Mouse (Mus musculus): ENCODE measurements around the gene Pycard.
"Not testable (repeated sequence)": the region's sequence is repeated elsewhere in the genome, so short reads cannot be mapped to it uniquely, and the experiment has no call there.

Gene Pycard

DNA sequence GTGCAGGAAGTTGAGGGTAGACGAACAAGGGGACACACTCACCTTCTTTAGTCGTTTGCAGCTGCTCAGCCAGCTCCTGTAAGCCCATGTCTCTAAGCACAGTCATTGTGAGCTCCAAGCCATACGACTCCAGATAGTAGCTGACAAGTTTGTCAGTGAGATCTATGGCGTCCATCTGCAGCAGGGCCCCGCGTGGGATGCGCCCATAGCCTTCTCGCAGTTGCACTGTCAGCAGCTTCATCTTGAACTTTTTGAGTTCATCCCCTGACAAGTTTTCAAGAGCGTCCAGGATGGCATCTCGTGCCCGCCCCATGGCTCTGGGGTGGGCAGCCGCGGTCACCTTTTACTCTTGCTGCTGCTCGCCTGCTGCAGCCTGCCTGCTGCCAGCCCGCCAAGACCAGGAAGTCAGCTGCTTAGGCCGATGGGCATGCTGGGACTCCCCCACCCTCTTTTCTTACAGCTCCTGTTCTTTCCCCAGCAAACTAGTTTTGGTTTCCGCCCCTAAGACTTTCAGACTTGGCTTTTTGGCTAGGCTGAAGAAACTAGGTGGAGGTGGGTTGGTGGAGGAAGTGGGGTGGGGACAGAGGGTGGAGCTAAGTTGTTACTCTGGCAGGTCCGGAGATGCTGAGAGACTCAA is at the start of gene Pycard:
Gene Pycard (minus strand): TSS at position 527 of the 637 bp plus-strand sequence.
- peak; percentile 95 for DNase-seq (ENCODE audit: low read depth, low spot score)

DNA sequence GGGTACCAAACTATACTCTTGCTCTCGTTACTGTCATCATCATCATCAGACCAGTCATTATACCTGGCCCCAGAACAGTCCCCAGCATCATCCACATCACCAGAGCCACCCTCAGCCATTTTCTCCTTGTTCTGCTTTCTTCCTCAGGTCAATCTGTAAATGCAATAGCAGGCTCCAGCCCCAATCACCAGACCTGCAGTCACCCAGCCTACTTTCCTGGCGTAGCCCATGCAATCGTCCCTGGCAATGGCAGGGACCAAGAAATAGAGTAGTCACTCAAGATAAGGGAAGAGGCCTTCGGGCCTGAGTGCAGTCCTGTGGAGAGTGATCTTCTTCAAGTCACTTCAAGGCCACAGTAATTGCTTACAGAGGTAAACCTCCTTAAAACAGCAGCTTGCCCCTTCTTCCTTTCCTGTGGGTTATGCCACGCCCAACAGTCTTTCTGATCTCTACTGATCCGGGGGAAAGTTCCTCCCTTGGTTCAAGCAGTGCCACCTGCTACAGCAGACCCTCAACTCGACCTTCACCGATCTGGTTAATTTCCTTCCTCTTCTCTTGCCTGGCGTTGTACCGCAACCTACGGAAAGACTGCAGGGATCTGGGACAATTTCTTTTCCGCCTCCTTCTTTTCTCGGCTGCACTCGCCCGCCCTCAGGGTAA is 48.6 kb upstream of the Pycard start:
- DNase-seq (ENCODE audit: low read depth, low spot score), result not testable (repeated sequence)

- DNase-seq (ENCODE audit: low read depth, low spot score), result no peak
Observed at GRCm38 (mm10) chr7:128033616-128034015, 39.9 kb upstream of the Pycard start.

GRCm38 (mm10) chr7:128032989-128033293 is 39.3 kb upstream of the Pycard start:
- DNase-seq (ENCODE audit: low read depth, low spot score), result no peak

DNA sequence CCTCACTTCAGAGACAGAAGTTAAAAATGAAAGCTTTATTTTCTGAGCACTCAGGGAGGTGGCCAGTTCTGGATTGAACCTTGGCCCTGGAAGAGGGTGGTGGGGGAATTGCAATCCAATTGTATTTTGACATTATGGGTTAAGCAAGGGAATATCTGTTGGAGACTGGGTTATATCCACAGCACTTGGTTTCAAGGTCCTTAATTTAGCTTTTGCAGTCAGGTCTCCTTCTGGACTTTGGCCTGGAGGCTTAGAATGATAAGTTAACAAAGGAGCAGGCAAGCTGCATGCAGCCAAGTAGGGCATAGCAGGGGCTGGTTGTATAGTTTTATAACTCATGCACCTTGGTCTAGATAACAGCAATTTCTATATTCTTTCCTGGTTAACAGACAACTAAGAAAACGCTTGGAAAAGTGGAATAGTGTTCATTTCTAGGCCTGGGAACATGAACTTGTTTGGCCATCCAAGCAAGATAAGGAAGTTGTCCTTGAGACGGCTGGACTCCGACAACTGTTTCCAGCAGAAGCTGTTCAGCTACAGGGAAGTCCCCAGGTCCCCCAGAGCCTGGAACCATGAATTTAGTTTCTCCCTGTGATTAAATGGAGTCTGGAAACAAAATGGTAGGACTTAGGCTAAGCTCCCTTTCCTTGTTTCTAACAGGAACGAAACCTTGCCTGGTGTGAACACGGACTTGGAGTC is 38.8 kb upstream of the Pycard start:
- DNase-seq (ENCODE audit: low read depth, low spot score), result no peak

GRCm38 (mm10) chr7:128031403-128031976 is 37.8 kb upstream of the Pycard start:
- DNase-seq (ENCODE audit: low read depth, low spot score), result peak; percentile 94

GRCm38 (mm10) chr7:128025381-128025780 is 31.7 kb upstream of the Pycard start:
- DNase-seq (ENCODE audit: low read depth, low spot score), result no peak

DNA sequence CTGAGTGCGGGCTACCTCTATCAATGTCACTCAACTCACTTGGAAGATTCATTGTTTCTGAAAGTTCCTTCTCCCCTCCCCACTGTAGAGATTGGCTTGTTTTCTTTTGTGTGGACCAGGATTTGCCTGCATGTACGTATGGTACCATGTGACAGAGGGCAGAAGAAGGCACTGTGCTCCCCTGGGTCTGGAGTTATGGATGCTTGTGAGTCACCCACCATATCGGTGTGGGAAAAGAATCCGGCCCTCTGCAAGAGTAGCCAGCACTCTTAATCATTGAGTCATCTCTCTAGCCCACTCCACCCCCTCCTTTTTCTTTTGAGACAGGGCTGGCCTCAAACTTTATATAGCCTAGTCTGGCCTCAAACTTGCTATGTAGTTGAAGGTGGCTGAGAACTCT is 31.3 kb upstream of the Pycard start:
- no peak for DNase-seq (ENCODE audit: low read depth, low spot score)

DNA sequence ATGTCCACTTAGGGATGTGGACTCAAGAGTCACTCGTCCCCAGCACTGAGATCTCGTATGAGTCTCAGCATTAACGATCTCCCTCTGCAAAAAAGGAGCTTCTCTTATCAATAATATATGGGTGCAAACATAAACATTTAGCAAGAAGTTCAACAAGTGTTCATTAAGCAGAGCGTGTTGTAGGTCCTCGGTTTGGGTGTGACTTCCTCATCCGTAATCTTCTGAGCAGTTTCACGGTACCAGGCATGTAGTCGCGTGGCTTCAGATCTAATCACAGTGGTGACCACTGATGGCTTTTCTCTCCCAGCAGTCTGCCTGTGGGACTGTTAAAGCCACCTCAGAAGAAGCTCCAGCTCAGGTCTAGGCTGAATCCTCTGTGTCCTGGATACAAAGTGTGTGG is 30.7 kb upstream of the Pycard start:
- DNase-seq (ENCODE audit: low read depth, low spot score), result no peak

GRCm38 (mm10) chr7:128023565-128023964 is 29.9 kb upstream of the Pycard start:
- no peak for DNase-seq (ENCODE audit: low read depth, low spot score)

- DNase-seq (ENCODE audit: low read depth, low spot score), result peak; percentile 81
Observed at GRCm38 (mm10) chr7:128022974-128023373, 29.3 kb upstream of the Pycard start.

- DNase-seq (ENCODE audit: low read depth, low spot score), result no peak
Observed at GRCm38 (mm10) chr7:128019187-128019586, 25.5 kb upstream of the Pycard start.

GRCm38 (mm10) chr7:128018275-128018674 is 24.6 kb upstream of the Pycard start:
- no peak for DNase-seq (ENCODE audit: low read depth, low spot score)

GRCm38 (mm10) chr7:128016650-128017049 is 23.0 kb upstream of the Pycard start:
- no peak for DNase-seq (ENCODE audit: low read depth, low spot score)

DNA sequence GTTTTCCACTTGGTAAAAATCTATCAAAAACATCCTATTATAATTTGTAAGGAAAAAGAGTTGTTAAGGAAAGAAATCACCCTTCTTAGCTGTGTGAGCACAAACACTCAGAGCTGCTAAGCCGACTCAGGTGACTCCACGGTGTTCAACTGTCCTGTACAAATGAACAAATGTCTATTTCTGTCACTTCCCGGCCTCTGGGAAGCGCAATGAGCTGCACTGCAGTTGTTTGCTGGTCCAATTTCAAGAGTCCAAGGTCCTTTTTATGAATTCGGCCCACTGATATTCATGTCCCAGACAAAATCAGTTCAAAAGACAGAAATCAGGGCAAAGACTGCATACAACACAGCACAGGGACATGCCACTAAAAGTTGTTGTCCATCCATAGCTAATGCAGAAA is 22.5 kb upstream of the Pycard start:
- not testable (repeated sequence) for DNase-seq (ENCODE audit: low read depth, low spot score)

GRCm38 (mm10) chr7:128013116-128013515 is 19.4 kb upstream of the Pycard start:
- DNase-seq (ENCODE audit: low read depth, low spot score), result no peak

DNA sequence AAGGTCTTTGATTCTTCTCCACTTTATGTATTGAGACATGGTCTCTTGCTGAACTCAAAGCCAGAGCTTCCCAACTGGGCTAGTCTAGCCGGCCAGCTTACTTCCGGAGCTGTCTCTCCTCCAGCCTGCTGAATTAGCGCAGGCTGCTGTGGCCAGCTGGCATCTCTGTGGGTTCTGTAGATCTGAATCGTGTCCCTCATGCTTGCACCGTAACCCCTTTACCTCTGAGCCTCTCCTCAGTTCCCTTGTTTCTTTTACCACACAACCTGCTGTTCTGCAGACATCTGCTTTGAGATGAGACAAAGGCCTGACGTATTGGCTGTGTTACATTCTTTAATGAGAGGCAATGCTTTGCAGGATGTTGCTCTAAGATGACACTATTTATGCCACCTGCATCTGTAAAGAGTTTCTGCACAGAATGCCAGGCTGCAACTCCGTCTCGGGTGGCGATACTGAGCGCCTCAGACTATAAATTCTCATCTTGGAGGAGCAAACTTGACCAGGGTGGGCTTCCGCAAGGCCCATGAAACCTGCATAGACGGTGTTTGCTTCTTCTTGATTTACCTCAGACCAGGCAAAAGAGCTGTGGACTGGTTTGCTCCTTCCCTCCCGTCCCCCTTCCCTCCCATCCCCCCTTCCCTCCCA is 18.6 kb upstream of the Pycard start:
- no peak for DNase-seq (ENCODE audit: low read depth, low spot score)

DNA sequence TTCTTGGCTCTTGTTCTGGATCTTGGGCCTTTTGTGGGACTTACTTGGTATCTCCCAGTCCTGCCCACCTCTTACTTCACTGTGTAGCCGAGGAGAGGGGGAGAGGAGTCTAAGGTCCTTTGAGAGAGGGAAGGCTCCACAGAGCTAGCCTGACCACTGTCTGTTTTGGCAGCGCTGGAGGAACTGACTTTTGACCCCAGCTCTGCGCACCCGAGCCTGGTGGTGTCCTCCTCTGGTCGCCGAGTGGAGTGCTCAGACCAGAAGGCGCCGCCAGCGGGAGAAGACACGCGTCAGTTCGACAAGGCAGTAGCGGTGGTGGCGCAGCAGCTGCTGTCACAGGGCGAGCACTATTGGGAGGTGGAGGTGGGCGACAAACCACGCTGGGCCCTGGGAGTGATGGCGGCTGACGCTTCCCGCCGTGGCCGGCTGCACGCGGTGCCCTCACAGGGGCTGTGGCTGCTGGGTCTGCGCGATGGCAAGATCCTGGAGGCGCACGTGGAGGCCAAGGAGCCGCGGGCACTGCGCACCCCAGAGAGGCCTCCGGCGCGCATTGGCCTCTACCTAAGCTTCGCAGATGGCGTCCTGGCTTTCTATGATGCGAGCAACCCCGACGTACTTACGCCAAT is 16.2 kb upstream of the Pycard start:
- DNase-seq (ENCODE audit: low read depth, low spot score), result peak; percentile 57

DNA sequence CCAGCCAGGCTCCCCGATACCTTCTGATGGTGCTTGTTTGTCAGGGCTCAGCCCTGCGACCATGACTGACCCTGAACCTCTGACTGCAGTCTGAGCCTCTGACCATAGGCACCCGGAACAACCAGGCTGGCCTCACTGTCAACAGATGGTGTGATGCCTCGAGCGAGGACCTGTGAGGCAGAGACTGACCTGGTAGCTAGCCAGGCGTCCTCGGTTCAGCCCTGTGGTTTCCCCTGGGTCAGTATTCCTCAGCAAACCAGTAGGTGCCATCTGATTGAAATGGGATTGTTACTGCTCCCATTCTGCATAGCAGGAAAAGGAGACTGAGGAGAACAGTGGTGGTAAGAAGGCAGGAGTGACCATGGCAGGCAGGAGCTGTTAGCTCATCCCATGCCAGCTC is 12.5 kb upstream of the Pycard start:
- DNase-seq (ENCODE audit: low read depth, low spot score), result no peak

DNA sequence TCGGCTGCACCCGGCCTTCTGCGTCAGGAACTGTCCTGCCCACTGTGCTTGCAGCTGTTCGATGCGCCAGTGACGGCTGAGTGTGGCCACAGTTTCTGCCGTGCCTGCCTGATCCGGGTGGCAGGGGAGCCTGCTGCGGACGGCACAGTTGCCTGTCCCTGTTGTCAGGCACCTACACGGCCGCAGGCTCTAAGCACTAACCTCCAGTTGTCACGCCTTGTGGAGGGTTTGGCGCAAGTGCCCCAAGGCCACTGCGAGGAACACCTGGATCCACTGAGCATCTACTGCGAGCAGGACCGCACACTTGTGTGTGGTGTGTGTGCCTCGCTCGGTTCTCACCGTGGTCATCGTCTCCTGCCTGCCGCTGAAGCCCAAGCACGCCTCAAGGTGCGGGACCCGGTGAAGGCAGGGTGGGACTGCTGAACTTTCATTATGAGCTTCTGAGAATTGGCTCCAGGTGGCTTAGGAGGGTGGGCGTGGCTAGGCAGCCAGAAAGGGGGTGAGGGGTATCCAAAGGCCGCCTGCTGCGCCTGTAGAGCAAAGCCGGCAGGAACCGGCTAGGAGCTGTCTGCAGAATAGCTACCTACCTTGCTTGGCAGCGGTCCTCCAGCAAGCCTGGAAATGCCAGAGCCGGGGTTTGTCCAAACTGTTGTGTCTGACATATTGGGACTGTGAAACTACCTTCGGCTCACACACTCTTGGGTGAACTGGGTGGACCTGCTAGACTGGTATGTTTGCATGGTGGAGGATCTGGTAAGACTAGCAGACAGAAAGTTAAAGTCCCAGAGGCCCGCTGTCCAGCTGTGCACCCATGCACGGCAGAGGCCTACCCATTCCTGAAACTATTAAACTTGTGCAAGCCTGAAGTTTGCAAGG is 11.1 kb upstream of the Pycard start:
- DNase-seq (ENCODE audit: low read depth, low spot score), result peak; percentile 90

DNA sequence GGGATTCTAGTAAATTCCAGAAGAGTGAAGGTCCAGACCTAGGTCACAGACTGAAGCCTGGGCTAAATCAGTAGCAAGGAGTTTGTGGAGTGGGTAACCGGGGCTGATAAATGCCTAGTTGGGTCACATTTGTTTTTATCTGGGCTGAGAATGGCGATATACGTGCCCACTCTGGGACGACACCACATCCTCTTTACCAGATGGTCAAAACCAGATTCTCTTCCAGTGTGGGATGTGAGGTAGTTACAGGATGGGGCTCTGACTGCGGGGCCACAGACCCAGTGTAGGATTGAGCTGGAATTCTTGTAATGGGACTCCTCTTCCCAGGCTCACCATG is 10.5 kb upstream of the Pycard start:
- no peak for DNase-seq (ENCODE audit: low read depth, low spot score)
